Mouse (Mus musculus): ENCODE data around the gene Prmt3. TPM values are rescaled to one million over a fixed set of nuclear protein-coding genes. Genes with fewer than 3 reads are reported as not detected.

Prmt3 gene
- polyA plus RNA-seq, 1 experiment from 2014 or later, result 63.8 TPM

DNA sequence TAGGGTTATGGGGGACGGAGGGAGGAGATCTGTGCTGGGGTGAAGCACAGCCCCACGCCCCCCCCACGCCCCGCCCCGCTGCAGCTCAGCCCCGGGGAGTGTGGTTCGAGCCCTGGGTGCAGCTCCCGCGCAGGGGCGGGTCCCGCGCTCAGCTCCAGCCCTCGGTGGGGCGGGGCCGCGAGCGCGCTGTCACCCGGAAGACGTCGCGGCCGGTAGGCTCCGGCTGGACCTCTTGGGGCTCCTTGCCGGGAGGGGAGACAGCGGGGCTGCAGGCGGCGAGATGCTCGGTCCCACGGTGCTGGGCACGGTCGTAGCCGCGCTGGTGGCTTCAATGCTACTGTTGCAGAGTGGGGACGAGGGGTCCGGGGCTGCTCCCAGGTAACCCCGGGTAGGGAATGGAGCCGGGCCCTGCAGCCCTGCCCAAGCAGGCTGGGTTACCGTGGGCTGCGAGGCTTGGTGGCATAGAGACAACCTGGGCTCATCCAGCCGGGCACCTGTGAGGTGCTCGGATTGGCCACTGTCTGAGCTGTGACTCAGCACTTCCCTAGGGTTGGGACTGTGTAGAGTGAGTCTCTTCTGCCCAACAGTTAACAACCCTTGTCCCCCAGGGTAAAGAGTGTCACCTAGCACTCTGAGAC lies 19.1 kb upstream of the Prmt3 start, which contains the start of gene Htatip2:
TSS of gene Htatip2 (plus strand) at position 182 of the 638 bp plus-strand sequence.
- Histone ChIP-seq H3K4me3 (ENCODE audit: low read depth, low read length) (peak within 1 kb of the TSS; percentile 54), H3K27me3 (ENCODE audit: control insufficient read depth, insufficient read depth, low read length) (no peaks in the 10 kb centered on the region; the same call in 1 of the 2 replicates), H3K9ac (replicated peaks; ENCODE audit: low read length) (peak within 1 kb of the TSS; percentile 60), H3K9me3 (replicated peaks; ENCODE audit: control insufficient read depth, low read length) (no peaks in the 10 kb centered on the region), H3K4me1 (ENCODE audit: control insufficient read depth, insufficient read depth, low read length) (no peaks in the 10 kb centered on the region), H3K4me2 (ENCODE audit: low read depth, low read length) (peak within 1 kb of the TSS; percentile 88), H3K36me3 (replicated peaks; ENCODE audit: control insufficient read depth, insufficient read depth, low read depth, low read length) (no peaks in the 10 kb centered on the region), H3K27ac (replicated peaks; ENCODE audit: low read depth, low read length) (no peak within 1 kb of the TSS)
- peak; percentile 42 for DNase-seq (ENCODE audit: low spot score)
- WGBS, result 1% methylated on average over 35 of the region's 42 CpGs
- ATAC-seq (replicated peaks; ENCODE audit: insufficient number of reproducible peaks, low FRiP score, low TSS enrichment, low read depth), result peak; percentile 72

DNA sequence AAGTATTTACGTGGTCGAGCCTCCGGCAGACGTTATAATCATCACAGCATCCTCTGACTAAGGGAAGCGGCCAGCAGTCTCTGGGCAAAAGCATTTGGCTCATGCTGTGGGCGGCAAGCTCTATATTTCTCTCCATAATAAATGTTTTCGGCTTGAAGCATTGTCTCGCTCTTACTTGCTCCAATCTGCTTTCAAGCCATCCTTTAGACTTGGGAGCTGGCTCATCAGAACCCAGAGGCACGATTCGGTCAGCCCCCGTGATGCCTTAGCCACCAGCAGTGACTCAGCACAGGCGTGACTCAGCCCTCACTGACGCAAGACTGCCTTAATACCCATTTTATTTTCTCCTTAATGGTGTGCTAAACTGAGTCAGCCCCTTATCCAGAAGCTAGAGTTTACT lies 15.5 kb upstream of the Prmt3 start:
- no peaks in the 10 kb centered on the region; the same call in 1 of the 2 replicates for H3K27me3 ChIP-seq (ENCODE audit: control insufficient read depth, insufficient read depth, low read length)
- no peak for DNase-seq (ENCODE audit: low spot score)

DNA sequence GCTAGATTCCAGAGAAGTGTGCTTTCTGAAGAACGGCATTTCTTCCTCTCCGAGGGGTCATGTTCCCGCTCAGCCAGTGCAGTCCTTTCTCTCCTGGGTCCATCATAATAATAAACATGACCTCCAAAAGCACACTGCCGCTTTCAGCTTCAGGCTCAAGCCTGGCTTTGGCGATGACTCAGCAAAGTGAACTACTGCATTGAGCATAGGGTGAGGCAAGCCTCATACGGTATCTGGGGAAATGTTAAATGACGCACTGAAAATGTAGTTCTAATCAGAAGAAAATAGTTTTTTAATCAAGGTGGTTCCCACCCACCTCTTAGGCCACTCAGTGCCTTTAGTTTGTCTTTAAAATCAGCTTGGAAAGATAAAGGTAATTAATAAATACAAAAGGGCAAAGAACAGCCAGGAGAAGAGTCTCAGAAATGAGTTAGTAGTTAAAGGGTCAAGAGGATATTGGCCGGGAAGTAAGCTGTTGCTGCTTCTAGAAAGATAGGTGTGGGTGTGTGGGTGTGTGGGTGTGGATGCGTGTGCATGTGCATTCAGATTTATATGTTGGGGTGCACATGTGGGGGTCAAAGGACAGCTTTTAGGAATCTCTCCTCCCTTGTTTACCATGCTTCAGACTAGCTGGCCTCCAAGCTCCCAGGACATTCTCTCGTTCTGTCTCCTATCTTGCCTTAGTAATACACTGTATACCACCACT lies 14.0 kb upstream of the Prmt3 start:
- DNase-seq (ENCODE audit: low spot score), result peak; percentile 45
- Histone ChIP-seq H3K9me3 (replicated peaks; ENCODE audit: control insufficient read depth, low read length) (no peaks in the 10 kb centered on the region), H3K27me3 (ENCODE audit: control insufficient read depth, insufficient read depth, low read length) (no peaks in the 10 kb centered on the region), H3K4me1 (ENCODE audit: control insufficient read depth, insufficient read depth, low read length) (no peaks in the 10 kb centered on the region), H3K4me3 (ENCODE audit: low read depth, low read length) (no peak overlapping the region), H3K27ac (replicated peaks; ENCODE audit: low read depth, low read length) (no peak overlapping the region), H3K4me2 (ENCODE audit: low read depth, low read length) (no peak overlapping the region), H3K9ac (replicated peaks; ENCODE audit: low read length) (no peak overlapping the region), H3K36me3 (replicated peaks; ENCODE audit: control insufficient read depth, insufficient read depth, low read depth, low read length) (no peaks in the 10 kb centered on the region)
- 62% methylated on average over 10 of the region's 10 CpGs for WGBS
- no peak for ATAC-seq (replicated peaks; ENCODE audit: insufficient number of reproducible peaks, low FRiP score, low TSS enrichment, low read depth)

More for the DNA sequence above, 15.5 kb upstream of the Prmt3 start:
- Histone ChIP-seq H3K9me3 (replicated peaks; ENCODE audit: control insufficient read depth, low read length) (no peaks in the 10 kb centered on the region), H3K4me1 (ENCODE audit: control insufficient read depth, insufficient read depth, low read length) (no peaks in the 10 kb centered on the region), H3K9ac (replicated peaks; ENCODE audit: low read length) (no peak overlapping the region), H3K36me3 (replicated peaks; ENCODE audit: control insufficient read depth, insufficient read depth, low read depth, low read length) (no peaks in the 10 kb centered on the region), H3K4me3 (ENCODE audit: low read depth, low read length) (no peak overlapping the region), H3K27ac (replicated peaks; ENCODE audit: low read depth, low read length) (no peak overlapping the region), H3K4me2 (ENCODE audit: low read depth, low read length) (no peak overlapping the region)
- WGBS, result 83% methylated on average over 13 of the region's 13 CpGs
- ATAC-seq (replicated peaks; ENCODE audit: insufficient number of reproducible peaks, low FRiP score, low TSS enrichment, low read depth), result no peak

DNA sequence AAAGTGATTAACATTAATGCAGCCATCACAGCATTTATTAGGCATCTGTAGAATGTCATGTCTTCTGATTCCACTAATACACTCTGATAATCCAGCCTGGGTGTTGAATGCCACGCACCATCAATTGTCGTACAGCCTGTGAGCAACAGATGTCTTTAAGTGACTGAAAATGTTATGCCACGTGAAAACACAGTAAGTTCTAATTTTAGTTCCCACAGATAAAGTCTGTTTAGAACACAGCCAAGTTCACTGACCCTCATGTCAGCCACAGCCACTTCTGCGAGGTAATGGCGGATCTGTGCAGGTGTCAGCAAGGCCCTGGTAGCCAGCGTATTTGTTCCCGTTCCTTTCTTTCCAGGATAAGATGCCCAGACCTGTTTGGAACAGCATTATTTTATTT lies 12.0 kb upstream of the Prmt3 start:
- no peaks in the 10 kb centered on the region for H3K27me3 ChIP-seq (ENCODE audit: control insufficient read depth, insufficient read depth, low read length)
- no peak overlapping the region for H3K4me2 ChIP-seq (ENCODE audit: low read depth, low read length)
- WGBS, result 90% methylated on average over 7 of the region's 7 CpGs

DNA sequence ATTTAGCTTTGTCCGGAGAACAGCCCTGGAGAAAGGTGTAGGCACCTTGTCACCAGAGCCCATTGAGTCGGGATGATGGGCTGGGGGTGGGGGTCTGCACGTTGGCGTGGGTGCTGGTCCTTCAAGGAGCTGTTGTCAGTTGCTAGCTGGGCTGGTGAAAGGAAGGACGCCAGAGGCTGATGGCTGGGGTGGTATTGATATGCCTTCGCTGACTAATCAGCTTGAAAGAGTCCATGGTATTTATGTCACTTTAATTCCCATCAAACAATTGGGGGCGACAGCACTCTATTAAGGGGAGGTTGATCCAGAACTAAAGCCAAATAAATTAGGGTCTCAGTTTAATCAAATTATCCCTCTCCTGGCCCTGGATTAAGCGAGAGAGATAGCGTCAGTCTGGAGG lies 9.6 kb upstream of the Prmt3 start:
- WGBS, result 47% methylated on average over 9 of the region's 9 CpGs
- DNase-seq (ENCODE audit: low spot score), result no peak
- no peaks in the 10 kb centered on the region for H3K9me3 ChIP-seq (replicated peaks; ENCODE audit: control insufficient read depth, low read length)
- H3K36me3 ChIP-seq (replicated peaks; ENCODE audit: control insufficient read depth, insufficient read depth, low read depth, low read length), result no peaks in the 10 kb centered on the region
- no peak overlapping the region for H3K4me3 ChIP-seq (ENCODE audit: low read depth, low read length)
- no peak for ATAC-seq (replicated peaks; ENCODE audit: insufficient number of reproducible peaks, low FRiP score, low TSS enrichment, low read depth)
- H3K4me1 ChIP-seq (ENCODE audit: control insufficient read depth, insufficient read depth, low read length), result no peaks in the 10 kb centered on the region
- H3K9ac ChIP-seq (replicated peaks; ENCODE audit: low read length), result no peak overlapping the region
- H3K4me2 ChIP-seq (ENCODE audit: low read depth, low read length), result no peak overlapping the region
- H3K27ac ChIP-seq (replicated peaks; ENCODE audit: low read depth, low read length), result no peak overlapping the region
- no peaks in the 10 kb centered on the region for H3K27me3 ChIP-seq (ENCODE audit: control insufficient read depth, insufficient read depth, low read length)

More for the DNA sequence above, 12.0 kb upstream of the Prmt3 start:
- Histone ChIP-seq H3K36me3 (replicated peaks; ENCODE audit: control insufficient read depth, insufficient read depth, low read depth, low read length) (no peaks in the 10 kb centered on the region), H3K27ac (replicated peaks; ENCODE audit: low read depth, low read length) (no peak overlapping the region), H3K4me3 (ENCODE audit: low read depth, low read length) (no peak overlapping the region), H3K4me1 (ENCODE audit: control insufficient read depth, insufficient read depth, low read length) (no peaks in the 10 kb centered on the region), H3K9me3 (replicated peaks; ENCODE audit: control insufficient read depth, low read length) (no peaks in the 10 kb centered on the region), H3K9ac (replicated peaks; ENCODE audit: low read length) (no peak overlapping the region)
- no peak for ATAC-seq (replicated peaks; ENCODE audit: insufficient number of reproducible peaks, low FRiP score, low TSS enrichment, low read depth)
- no peak for DNase-seq (ENCODE audit: low spot score)

DNA sequence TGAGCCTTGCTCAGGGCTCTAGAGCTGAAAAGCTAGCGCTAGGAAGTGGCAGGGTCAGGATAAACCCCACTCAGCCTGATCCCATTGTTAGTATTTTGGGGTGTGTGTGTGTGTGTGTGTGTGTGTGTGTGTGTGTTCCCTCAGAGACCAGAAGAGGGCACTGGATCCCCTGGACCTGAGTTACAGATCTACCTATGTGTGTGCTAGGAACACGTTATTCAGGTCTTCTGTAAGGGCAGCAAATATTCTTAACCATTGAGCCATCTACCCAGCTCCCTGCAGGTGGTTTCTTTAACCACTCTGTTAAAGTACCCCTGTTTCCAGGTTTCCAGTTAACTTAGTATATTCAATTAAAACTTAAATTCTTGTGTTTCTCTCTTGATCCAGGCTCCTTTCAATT lies 3.8 kb upstream of the Prmt3 start:
- H3K9ac ChIP-seq (replicated peaks; ENCODE audit: low read length), result no peak overlapping the region
- no peaks in the 10 kb centered on the region for H3K36me3 ChIP-seq (replicated peaks; ENCODE audit: control insufficient read depth, insufficient read depth, low read depth, low read length)
- 86% methylated on average over 2 of the region's 2 CpGs for WGBS
- no peak overlapping the region for H3K4me3 ChIP-seq (ENCODE audit: low read depth, low read length)
- H3K9me3 ChIP-seq (replicated peaks; ENCODE audit: control insufficient read depth, low read length), result no peaks in the 10 kb centered on the region
- H3K27ac ChIP-seq (replicated peaks; ENCODE audit: low read depth, low read length), result no peak overlapping the region
- no peak for DNase-seq (ENCODE audit: low spot score)
- ATAC-seq (replicated peaks; ENCODE audit: insufficient number of reproducible peaks, low FRiP score, low TSS enrichment, low read depth), result no peak
- H3K4me2 ChIP-seq (ENCODE audit: low read depth, low read length), result no peak overlapping the region
- H3K27me3 ChIP-seq (ENCODE audit: control insufficient read depth, insufficient read depth, low read length), result no peaks in the 10 kb centered on the region
- H3K4me1 ChIP-seq (ENCODE audit: control insufficient read depth, insufficient read depth, low read length), result no peaks in the 10 kb centered on the region

DNA sequence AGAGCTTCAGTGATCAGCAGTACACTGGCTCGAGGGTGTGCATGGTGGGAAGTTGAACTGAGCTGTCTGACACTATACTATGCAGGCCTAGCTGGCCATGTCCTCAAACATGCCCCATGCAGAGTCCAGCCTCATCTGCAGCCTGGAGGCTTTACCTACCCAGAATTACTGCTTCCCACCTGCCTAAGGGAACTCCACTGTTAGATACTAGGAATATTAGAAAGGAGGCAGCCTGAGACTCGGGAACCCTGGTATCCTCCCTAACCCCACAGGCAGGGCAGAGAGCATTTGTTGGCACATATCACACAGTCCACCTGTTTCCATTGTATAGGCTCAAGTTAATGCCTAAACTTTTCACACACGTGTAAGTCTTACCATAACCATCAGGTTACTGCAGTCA lies 561 bp upstream of the Prmt3 start:
- 55% methylated on average over 3 of the region's 3 CpGs for WGBS
- H3K4me1 ChIP-seq (ENCODE audit: control insufficient read depth, insufficient read depth, low read length), result no peaks in the 10 kb centered on the region
- H3K27me3 ChIP-seq (ENCODE audit: control insufficient read depth, insufficient read depth, low read length), result no peaks in the 10 kb centered on the region
- ATAC-seq (replicated peaks; ENCODE audit: insufficient number of reproducible peaks, low FRiP score, low TSS enrichment, low read depth), result peak; percentile 36
- H3K9me3 ChIP-seq (replicated peaks; ENCODE audit: control insufficient read depth, low read length), result no peaks in the 10 kb centered on the region
- H3K4me3 ChIP-seq (ENCODE audit: low read depth, low read length), result no peak overlapping the region
- H3K9ac ChIP-seq (replicated peaks; ENCODE audit: low read length), result no peak overlapping the region
- no peak for DNase-seq (ENCODE audit: low spot score)
- no peak overlapping the region for H3K4me2 ChIP-seq (ENCODE audit: low read depth, low read length)
- H3K27ac ChIP-seq (replicated peaks; ENCODE audit: low read depth, low read length), result no peak overlapping the region
- H3K36me3 ChIP-seq (replicated peaks; ENCODE audit: control insufficient read depth, insufficient read depth, low read depth, low read length), result no peaks in the 10 kb centered on the region

DNA sequence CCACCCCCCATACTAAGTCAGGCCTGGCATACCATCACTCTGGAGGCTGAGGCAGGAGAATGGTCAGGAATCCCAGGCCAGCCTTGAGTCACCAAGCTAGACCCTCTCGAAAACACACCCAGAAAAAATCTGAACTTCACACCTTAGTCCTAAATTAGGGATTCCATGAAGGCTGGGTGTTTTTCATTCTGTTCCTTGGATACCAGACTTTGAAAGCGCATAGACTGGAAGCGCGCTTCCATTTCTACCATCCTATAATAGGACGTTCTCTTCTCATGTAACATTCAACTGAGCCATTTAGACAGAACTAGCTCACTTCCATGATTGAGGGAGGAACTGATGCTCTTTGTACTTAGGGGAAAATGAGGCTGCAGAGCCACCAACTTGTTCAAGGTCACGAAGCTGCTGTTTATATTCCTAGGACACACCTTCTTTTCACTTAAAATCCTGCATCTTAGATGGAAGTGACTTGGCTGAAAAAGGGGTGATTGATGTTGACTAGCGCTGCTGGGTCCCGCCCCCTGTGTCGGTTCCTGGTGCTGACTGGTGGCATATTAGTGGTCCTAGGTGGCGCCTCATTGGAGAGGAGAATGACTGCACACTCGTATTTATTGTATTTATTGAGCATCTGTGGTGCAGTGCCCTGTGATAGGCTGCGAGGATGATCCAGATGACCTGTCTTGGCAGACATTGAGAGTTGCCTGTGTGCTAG lies 914 bp downstream of the Prmt3 start:
- H3K27ac ChIP-seq (replicated peaks; ENCODE audit: low read depth, low read length), result no peak overlapping the region
- WGBS, result 80% methylated on average over 12 of the region's 12 CpGs
- no peak for ATAC-seq (replicated peaks; ENCODE audit: insufficient number of reproducible peaks, low FRiP score, low TSS enrichment, low read depth)

More for the DNA sequence above, 914 bp downstream of the Prmt3 start:
- no peaks in the 10 kb centered on the region for H3K36me3 ChIP-seq (replicated peaks; ENCODE audit: control insufficient read depth, insufficient read depth, low read depth, low read length)
- DNase-seq (ENCODE audit: low spot score), result no peak
- no peaks in the 10 kb centered on the region for H3K27me3 ChIP-seq (ENCODE audit: control insufficient read depth, insufficient read depth, low read length)
- H3K9me3 ChIP-seq (replicated peaks; ENCODE audit: control insufficient read depth, low read length), result no peaks in the 10 kb centered on the region
- peak overlapping the region; percentile 90 for H3K4me2 ChIP-seq (ENCODE audit: low read depth, low read length)
- H3K4me1 ChIP-seq (ENCODE audit: control insufficient read depth, insufficient read depth, low read length), result no peaks in the 10 kb centered on the region
- no peak overlapping the region; the same call in 1 of the 2 replicates for H3K9ac ChIP-seq (replicated peaks; ENCODE audit: low read length)
- H3K4me3 ChIP-seq (ENCODE audit: low read depth, low read length), result peak overlapping the region; percentile 67
